Comparison of ENCODE assay signal across 8 mouse cellular contexts in the genomic region with DNA sequence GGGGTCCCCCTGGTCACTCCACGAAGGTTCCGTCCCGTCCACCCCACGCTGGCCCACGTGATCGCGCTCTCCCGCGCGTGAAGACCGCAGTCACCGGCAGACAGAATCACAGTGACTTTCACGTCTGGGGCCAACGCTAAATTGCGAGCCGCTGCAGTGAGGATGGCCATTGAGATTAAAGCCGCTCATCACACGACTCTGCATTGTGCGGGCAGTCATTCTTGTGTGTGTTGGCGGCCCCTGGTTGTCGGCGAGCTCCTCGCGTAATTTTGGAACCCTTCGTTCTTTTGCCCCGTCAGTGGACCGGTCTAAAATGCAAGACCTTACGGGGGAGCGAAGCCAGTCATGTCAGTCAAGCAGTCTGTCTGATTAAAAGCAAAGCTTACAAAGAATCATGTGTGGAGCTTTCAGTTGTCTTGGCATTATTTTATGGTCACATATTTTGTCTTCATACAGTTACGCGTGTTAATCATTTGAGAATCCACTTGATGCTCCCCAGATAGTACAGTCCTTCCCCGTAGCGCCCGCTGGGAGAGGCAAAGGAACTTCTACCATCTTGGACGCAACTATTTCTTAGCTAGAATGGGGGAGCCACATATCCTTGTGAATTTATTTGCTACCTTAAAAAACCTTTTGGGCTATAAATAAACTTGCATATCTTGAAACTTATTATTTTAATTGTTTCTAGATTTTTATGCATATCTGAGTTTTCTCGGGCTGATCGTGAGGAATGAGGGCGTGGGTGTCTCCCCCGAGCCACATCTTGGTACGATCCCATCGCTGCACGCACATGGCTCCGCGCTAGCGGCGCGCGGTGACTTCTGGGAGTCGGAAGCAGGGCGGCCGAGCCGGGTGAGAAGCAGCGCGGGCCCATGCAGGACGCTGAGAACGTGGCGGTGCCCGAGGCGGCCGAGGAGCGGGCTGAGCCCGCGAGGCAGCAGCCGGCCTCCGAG. TPM values are rescaled to one million over a fixed set of nuclear protein-coding genes. Genes with fewer than 3 reads are reported as not detected.
A peak's percentile ranks its signal among the peaks of the same experiment; 100 is the strongest.
DNase-seq lines count a peak whose midpoint lies in the region; ATAC-seq lines count a peak whose summit lies in the region.

A gene (plus strand): TSS at position 840 of the 953 bp plus-strand sequence.

- peaks cover 27% of the 10 kb centered on the region for H3K4me1 ChIP-seq in hindbrain, embryonic 12.5 days

- peak within 1 kb of the TSS; percentile 98 for H3K9ac ChIP-seq in hindbrain, embryonic 12.5 days

- ATAC-seq in hindbrain, embryonic 12.5 days (ENCODE audit: low FRiP score): peak; percentile 90

- H3K36me3 ChIP-seq in hindbrain, embryonic 12.5 days: 0 out of 2 replicates have a peak, but pooled peaks cover 15% of the 10 kb centered on the region

- H3K4me3 ChIP-seq in hindbrain, embryonic 12.5 days: peak within 1 kb of the TSS; percentile 100

- under 1% methylated on average over 65 of the region's 65 CpGs for WGBS in hindbrain, embryonic 12.5 days

- H3K4me2 ChIP-seq in hindbrain, embryonic 12.5 days (replicated peaks): peak within 1 kb of the TSS; percentile 88

- no peaks in the 10 kb centered on the region for H3K27me3 ChIP-seq in hindbrain, embryonic 12.5 days

- peak; percentile 94 for DNase-seq in NIH3T3 (ENCODE audit: low read depth)
- DNase-seq in cerebellum, postnatal 10 days: peak; percentile 92 to 94
- peak; percentile 78 to 89 for DNase-seq in frontal cortex, postnatal 10 days (ENCODE audit: low spot score in 2 of 2)
- peak; percentile 91 to 93 for DNase-seq in layer of hippocampus, postnatal 14 days (ENCODE audit: low spot score in 2 of 2)
- peak; percentile 89 for DNase-seq in lung, postnatal 14 days
- DNase-seq in retina, adult 2 months (ENCODE audit: low read depth, low spot score): peak; percentile 90
- DNase-seq in thymus, postnatal 36 days: peak; percentile 87 to 89

- H3K9me3 ChIP-seq in hindbrain, embryonic 12.5 days (replicated peaks): no peaks in the 10 kb centered on the region

- peak within 1 kb of the TSS; percentile 94 for H3K27ac ChIP-seq in hindbrain, embryonic 12.5 days

RNA-seq across cellular contexts. Expression of the gene that starts here (rescaled TPM):
- 155 and 162 TPM in 2 replicates for polyA plus RNA-seq in hindbrain, embryonic 12.5 days (2016; fragmentation: Nextera tagmentation; extraction: Ambion mirVana)
- 100 to 1,000 TPM; 105 to 112 TPM for total RNA-seq in layer of hippocampus, postnatal 14 days (2021)

Comparison
In these comparisons a context has a peak if more than half of its experiments do, and no peak if none do; other contexts are left out.
1. Peak in every context shown above with its lines: DNase-seq, ATAC-seq, H3K4me3 ChIP-seq and H3K27ac ChIP-seq.